In genomic region chr19:10940801-10941457, GRCm38 (mm10) we compare ENCODE assay signal across 8 mouse cellular contexts. TPM values are rescaled to one million over a fixed set of nuclear protein-coding genes. Genes with fewer than 3 reads are reported as not detected.
DNase-seq lines count a peak whose midpoint lies in the region; ATAC-seq and TF ChIP-seq lines count a peak whose summit lies in the region.

No protein-coding gene starts in this region.

- peak; percentile 13; the same call in 1 of the 2 replicates for ATAC-seq in common myeloid progenitor, adult 5-6 weeks (replicated peaks; ENCODE audit: low read depth, poor library complexity, severe bottlenecking)
- peak; percentile 5; the same call in 1 of the 2 replicates for ATAC-seq in granulocyte monocyte progenitor cell, adult 5-6 weeks (replicated peaks; ENCODE audit: poor library complexity, severe bottlenecking)
- peak; percentile 22; the same call in 1 of the 2 replicates for ATAC-seq in liver, embryonic 14.5 days (ENCODE audit: insufficient read depth)
- peak; percentile 33; the same call in 1 of the 2 replicates for ATAC-seq in stomach, embryonic 15.5 days (ENCODE audit: insufficient read depth, low FRiP score, low read depth)

- peaks cover 11% of the 10 kb centered on the region for H3K36me3 ChIP-seq in liver, embryonic 14.5 days (replicated peaks; ENCODE audit: control insufficient read depth, insufficient read depth, low read depth)
- peaks cover 30% of the 10 kb centered on the region for H3K36me3 ChIP-seq in stomach, embryonic 15.5 days

- H3K4me1 ChIP-seq in lung, adult 2 months (ENCODE audit: control insufficient read depth, insufficient read depth, low read length): peaks cover 4% of the 10 kb centered on the region; the same call in 1 of the 2 replicates
- peaks cover 0 to 18% of the 10 kb centered on the region in 2 experiments for H3K4me1 ChIP-seq in liver, embryonic 14.5 days (replicated peaks; ENCODE audit: control insufficient read depth in 2 of 2, insufficient read depth in 2 of 2, low read length in 1 of 2)
- peaks cover 14% of the 10 kb centered on the region for H3K4me1 ChIP-seq in stomach, embryonic 15.5 days

- no peak for TF ChIP-seq CTCF in lung, adult 2 months (IDR thresholded peaks at IDR 0.05; ENCODE audit: insufficient read depth, low read length)
- TF ChIP-seq CTCF in liver, embryonic 14.5 days (IDR thresholded peaks at IDR 0.05; ENCODE audit: low read depth): no peak

- no peak for TF ChIP-seq EP300 in liver, embryonic 14.5 days (IDR thresholded peaks at IDR 0.05; ENCODE audit: low read depth)

- DNase-seq in lung, adult 2 months: no peak
- no peak for DNase-seq in lung, postnatal 36 days
- DNase-seq in liver, embryonic 14.5 days (ENCODE audit: low read depth in 3 of 3, low spot score in 3 of 3): no peak
- DNase-seq in layer of hippocampus, adult 9-11 months: no peak
- no peak for DNase-seq in cerebellum, adult 11 months

- H3K9me3 ChIP-seq in liver, embryonic 14.5 days (ENCODE audit: control insufficient read depth, low read length): no peaks in the 10 kb centered on the region
- no peaks in the 10 kb centered on the region for H3K9me3 ChIP-seq in stomach, embryonic 15.5 days

- no peak for TF ChIP-seq POLR2A in lung, adult 2 months (IDR thresholded peaks at IDR 0.05; ENCODE audit: borderline replicate concordance, extremely low read depth, low read depth, low read length)

- H3K27ac ChIP-seq in liver, embryonic 14.5 days: no peak overlapping the region
- H3K27ac ChIP-seq in stomach, embryonic 15.5 days: no peak overlapping the region

- no peaks in the 10 kb centered on the region for H3K27me3 ChIP-seq in liver, embryonic 14.5 days (ENCODE audit: control insufficient read depth, insufficient read depth, low read length)
- no peaks in the 10 kb centered on the region for H3K27me3 ChIP-seq in stomach, embryonic 15.5 days (replicated peaks)

- H3K4me3 ChIP-seq in lung, adult 2 months (replicated peaks; ENCODE audit: extremely low read depth, low read depth, low read length): peak overlapping the region; percentile 32
- H3K4me3 ChIP-seq in liver, embryonic 14.5 days (ENCODE audit: insufficient read depth in 1 of 2, low read depth in 2 of 2, low read length in 2 of 2): peak overlapping the region; percentile 1 to 9; a peak in 3 of 4 replicates
- peak overlapping the region; percentile 29 for H3K4me3 ChIP-seq in stomach, embryonic 15.5 days (replicated peaks)

- WGBS in lung, adult 2 months: 14% methylated on average over 40 of the region's 40 CpGs
- 12% methylated on average over 40 of the region's 40 CpGs for WGBS in liver, embryonic 14.5 days (ENCODE audit: insufficient replicate concordance)
- 4% methylated on average over 40 of the region's 40 CpGs for WGBS in stomach, embryonic 15.5 days

- H3K4me2 ChIP-seq in liver, embryonic 14.5 days (ENCODE audit: low read depth): peak overlapping the region; percentile 59
- H3K4me2 ChIP-seq in stomach, embryonic 15.5 days: peak overlapping the region; percentile 70

- 0 out of 2 replicates have a peak overlapping the region, but pooled peaks have one; percentile 1 for H3K9ac ChIP-seq in liver, embryonic 14.5 days (replicated peaks)
- no peak overlapping the region for H3K9ac ChIP-seq in stomach, embryonic 15.5 days

RNA-seq across cellular contexts. Expression of gene Ptgdr2, which starts 4.0 kb away (rescaled TPM):
- 4.8 and 6.6 TPM in 2 replicates for polyA plus RNA-seq in lung, adult 2 months (2012; rRNA removed)
- total RNA-seq in common myeloid progenitor, adult 5-6 weeks (2017): 0.23 TPM in 1 of 2 replicates, not detected in the other
- total RNA-seq in granulocyte monocyte progenitor cell, adult 5-6 weeks (2014; fragmentation: Nextera tagmentation): not detected in 2 replicates
- total RNA-seq in granulocyte monocyte progenitor cell, adult 5-6 weeks (2017): not detected in 2 replicates
- 0.02 and 0.04 TPM in 2 replicates for polyA plus RNA-seq in liver, embryonic 14.5 days (2012; rRNA removed)
- 0.05 and 0.09 TPM in 2 replicates for polyA plus RNA-seq in liver, embryonic 14.5 days (2014; fragmentation: Nextera tagmentation; extraction: Ambion mirVana)
- polyA plus RNA-seq in stomach, embryonic 15.5 days (2015; fragmentation: Nextera tagmentation; extraction: Ambion mirVana): 0.08 TPM in 1 of 2 replicates, not detected in the other

RNA-seq across cellular contexts. Expression of gene Ccdc86, which starts 8.1 kb away (rescaled TPM):
- 3.9 and 4.7 TPM in 2 replicates for polyA plus RNA-seq in lung, adult 2 months (2012; rRNA removed)
- 13.9 and 21.4 TPM in 2 replicates for total RNA-seq in common myeloid progenitor, adult 5-6 weeks (2017)
- 19.0 and 23.1 TPM in 2 replicates for total RNA-seq in granulocyte monocyte progenitor cell, adult 5-6 weeks (2014; fragmentation: Nextera tagmentation)
- 15.2 and 20.1 TPM in 2 replicates for total RNA-seq in granulocyte monocyte progenitor cell, adult 5-6 weeks (2017)
- polyA plus RNA-seq in liver, embryonic 14.5 days (2012; rRNA removed): 3.3 and 4.9 TPM in 2 replicates
- 9.9 and 10.6 TPM in 2 replicates for polyA plus RNA-seq in liver, embryonic 14.5 days (2014; fragmentation: Nextera tagmentation; extraction: Ambion mirVana)
- polyA plus RNA-seq in stomach, embryonic 15.5 days (2015; fragmentation: Nextera tagmentation; extraction: Ambion mirVana): 26.1 and 27.9 TPM in 2 replicates

RNA-seq across cellular contexts. Expression of gene Zp1, which starts 20.5 kb away (rescaled TPM):
- 0.21 and 0.33 TPM in 2 replicates for polyA plus RNA-seq in lung, adult 2 months (2012; rRNA removed)
- total RNA-seq in common myeloid progenitor, adult 5-6 weeks (2017): not detected in 2 replicates
- total RNA-seq in granulocyte monocyte progenitor cell, adult 5-6 weeks (2014; fragmentation: Nextera tagmentation): not detected in 2 replicates
- not detected in 2 replicates for total RNA-seq in granulocyte monocyte progenitor cell, adult 5-6 weeks (2017)
- polyA plus RNA-seq in liver, embryonic 14.5 days (2012; rRNA removed): not detected in 2 replicates
- polyA plus RNA-seq in liver, embryonic 14.5 days (2014; fragmentation: Nextera tagmentation; extraction: Ambion mirVana): not detected in 2 replicates
- polyA plus RNA-seq in stomach, embryonic 15.5 days (2015; fragmentation: Nextera tagmentation; extraction: Ambion mirVana): not detected in 2 replicates

RNA-seq across cellular contexts. Expression of gene Ms4a10, which starts 33.5 kb away (rescaled TPM):
- not detected in 2 replicates for polyA plus RNA-seq in lung, adult 2 months (2012; rRNA removed)
- not detected in 2 replicates for total RNA-seq in common myeloid progenitor, adult 5-6 weeks (2017)
- not detected in 2 replicates for total RNA-seq in granulocyte monocyte progenitor cell, adult 5-6 weeks (2014; fragmentation: Nextera tagmentation)
- total RNA-seq in granulocyte monocyte progenitor cell, adult 5-6 weeks (2017): not detected in 2 replicates
- polyA plus RNA-seq in liver, embryonic 14.5 days (2012; rRNA removed): not detected in 2 replicates
- polyA plus RNA-seq in liver, embryonic 14.5 days (2014; fragmentation: Nextera tagmentation; extraction: Ambion mirVana): 0.23 TPM in 1 of 2 replicates, not detected in the other
- 6.4 and 7.0 TPM in 2 replicates for polyA plus RNA-seq in stomach, embryonic 15.5 days (2015; fragmentation: Nextera tagmentation; extraction: Ambion mirVana)

RNA-seq across cellular contexts. Expression of gene Prpf19, which starts 45.9 kb away (rescaled TPM):
- polyA plus RNA-seq in lung, adult 2 months (2012; rRNA removed): 159 and 186 TPM in 2 replicates
- total RNA-seq in common myeloid progenitor, adult 5-6 weeks (2017): 121 and 140 TPM in 2 replicates
- 114 and 116 TPM in 2 replicates for total RNA-seq in granulocyte monocyte progenitor cell, adult 5-6 weeks (2014; fragmentation: Nextera tagmentation)
- total RNA-seq in granulocyte monocyte progenitor cell, adult 5-6 weeks (2017): 140 and 236 TPM in 2 replicates
- polyA plus RNA-seq in liver, embryonic 14.5 days (2012; rRNA removed): 108 and 117 TPM in 2 replicates
- polyA plus RNA-seq in liver, embryonic 14.5 days (2014; fragmentation: Nextera tagmentation; extraction: Ambion mirVana): 15.7 and 19.1 TPM in 2 replicates
- polyA plus RNA-seq in stomach, embryonic 15.5 days (2015; fragmentation: Nextera tagmentation; extraction: Ambion mirVana): 37.9 and 42.6 TPM in 2 replicates
